Mouse (Mus musculus) midbrain, embryonic 14.5 days (tissue): Measurements from ENCODE around the gene Gm1113. TPM values are rescaled to one million over a fixed set of nuclear protein-coding genes. Genes with fewer than 3 reads are reported as not detected.

Source experiments
- ATAC-seq: fragments of 200-750 bp; cut with Nextera tagmentation; 2 replicates; pipeline ENCODE4 v1.8.0; 2017; ENCODE audit warnings: moderate number of reproducible peaks, moderate library complexity; ENCODE audit not compliant: low FRiP score, low TSS enrichment
- DNase-seq: peaks from one replicate; pipeline ENCODE4 v3.0.0-alpha.2; 2015
- H3K27ac ChIP-seq: fragments of 300-500 bp; sonication (generic); replicated peaks from 2 replicates; pipeline ENCODE4 v1.5.1; 2014; ENCODE audit warnings: mild to moderate bottlenecking, low read depth, low read length, moderate library complexity
- H3K27me3 ChIP-seq: fragments of 300-500 bp; sonication (generic); 2 replicates; pipeline ENCODE4 v1.6.1; 2014; ENCODE audit warnings: low read length, control low read depth, mixed read lengths; ENCODE audit not compliant: control insufficient read depth, insufficient read depth
- H3K36me3 ChIP-seq: fragments of 300-500 bp; sonication (generic); 2 replicates; pipeline ENCODE4 v1.6.1; 2014; ENCODE audit warnings: low read length, control low read depth; ENCODE audit not compliant: control insufficient read depth, insufficient read depth
- H3K4me1 ChIP-seq: fragments of 300-500 bp; sonication (generic); 2 replicates; pipeline ENCODE4 v1.6.1; 2014; ENCODE audit warnings: mild to moderate bottlenecking, antibody characterized with exemption, low read length, control low read depth; ENCODE audit not compliant: control insufficient read depth, insufficient read depth
- H3K4me2 ChIP-seq: fragments of 300-500 bp; sonication (generic); 2 replicates; pipeline ENCODE4 v1.6.1; 2014; ENCODE audit warnings: mild to moderate bottlenecking, low read length, moderate library complexity
- H3K4me3 ChIP-seq: fragments of 300-500 bp; sonication (generic); replicated peaks from 2 replicates; pipeline ENCODE4 v1.5.1; 2014; ENCODE audit warnings: low read depth, low read length
- H3K9ac ChIP-seq: fragments of 300-500 bp; sonication (generic); replicated peaks from 2 replicates; pipeline ENCODE4 v1.6.1; 2014; ENCODE audit warnings: mild to moderate bottlenecking, low read length, moderate library complexity
- H3K9me3 ChIP-seq: fragments of 300-500 bp; sonication (generic); 2 replicates; pipeline ENCODE4 v1.6.1; 2016; ENCODE audit warnings: low read length, control low read depth, mixed read lengths; ENCODE audit not compliant: control insufficient read depth
- WGBS: fragments of 180-500 bp; shearing (Covaris S2); extraction: QIAGEN DNeasy Blood & Tissue Kit; methylation state at CpG from one replicate; pipeline ENCODE4 v1.1.7; 2014; 5-methylcytosine and 5-hydroxymethylcytosine counted together
- polyA plus RNA-seq: library from polyadenylated mRNA; unstranded; fragments of >200 nt; fragmentation: Nextera tagmentation; extraction: Ambion mirVana; gene quantifications from 2 replicates; pipeline ENCODE4 v1.2.1, GENCODE M21; 2014

Gene Gm1113
- polyA plus RNA-seq, 1 experiment from 2014 or later, result not detected

- WGBS, result 94% methylated on average over 16 of the region's 16 CpGs
These were observed 1.4 kb downstream of the Gm1113 start for GRCm38 (mm10) chr9:35516711-35517110.

GRCm38 (mm10) chr9:35516182-35516581, 1.9 kb downstream of the Gm1113 start:
- no peak overlapping the region for H3K27ac ChIP-seq
- no peak overlapping the region for H3K4me3 ChIP-seq
- 88% methylated on average over 5 of the region's 5 CpGs for WGBS
- H3K9me3 ChIP-seq, result no peaks in the 10 kb centered on the region
- H3K4me2 ChIP-seq, result no peak overlapping the region
- H3K27me3 ChIP-seq, result no peaks in the 10 kb centered on the region
- H3K36me3 ChIP-seq, result no peaks in the 10 kb centered on the region
- no peak for DNase-seq
- no peak for ATAC-seq
- H3K9ac ChIP-seq, result no peak overlapping the region
- H3K4me1 ChIP-seq, result no peaks in the 10 kb centered on the region

More at GRCm38 (mm10) chr9:35516711-35517110, 1.4 kb downstream of the Gm1113 start:
- no peaks in the 10 kb centered on the region for H3K9me3 ChIP-seq
- ATAC-seq (no peak), DNase-seq (no peak)
- no peak overlapping the region for H3K27ac ChIP-seq
- H3K36me3 ChIP-seq, result no peaks in the 10 kb centered on the region
- no peak overlapping the region for H3K4me2 ChIP-seq
- no peak overlapping the region for H3K9ac ChIP-seq
- H3K4me3 ChIP-seq, result no peak overlapping the region
- no peaks in the 10 kb centered on the region for H3K4me1 ChIP-seq
- H3K27me3 ChIP-seq, result no peaks in the 10 kb centered on the region

- Histone ChIP-seq H3K4me1 (no peaks in the 10 kb centered on the region), H3K27ac (no peak overlapping the region), H3K36me3 (no peaks in the 10 kb centered on the region), H3K9me3 (no peaks in the 10 kb centered on the region), H3K27me3 (no peaks in the 10 kb centered on the region), H3K9ac (no peak overlapping the region), H3K4me3 (no peak overlapping the region), H3K4me2 (no peak overlapping the region)
- WGBS, result 84% methylated on average over 4 of the region's 4 CpGs
- ATAC-seq (no peak), DNase-seq (no peak)
These were observed 4.2 kb downstream of the Gm1113 start for GRCm38 (mm10) chr9:35513900-35514299.

DNA sequence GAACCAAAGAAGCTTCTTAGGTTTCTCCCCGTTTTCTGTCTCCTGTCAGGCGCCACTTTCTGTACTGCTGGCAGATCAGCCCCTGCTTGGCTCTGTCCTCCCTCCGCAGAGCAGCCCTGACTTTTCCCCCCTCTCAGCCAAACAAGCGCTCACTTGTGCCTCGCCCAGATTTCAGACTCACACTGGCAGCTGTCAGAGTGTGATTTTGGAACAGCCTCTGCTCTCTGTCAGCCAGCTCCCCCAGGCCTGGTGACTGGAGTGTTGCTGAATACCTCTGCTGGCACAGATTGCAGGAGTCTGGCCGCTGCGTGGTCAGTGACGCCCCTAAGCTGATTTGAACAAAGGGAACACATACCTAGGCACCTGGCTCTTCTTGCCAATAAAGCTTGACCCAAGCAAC, 9.8 kb downstream of the Gm1113 start:
- H3K9me3 ChIP-seq, result no peaks in the 10 kb centered on the region
- 0 out of 2 replicates have a peak overlapping the region, but pooled peaks have one; percentile 13 for H3K27ac ChIP-seq
- 51% methylated on average over 8 of the region's 8 CpGs for WGBS
- H3K4me1 ChIP-seq, result no peaks in the 10 kb centered on the region
- peaks cover 21% of the 10 kb centered on the region for H3K36me3 ChIP-seq
- H3K4me3 ChIP-seq, result no peak overlapping the region
- DNase-seq, result peak; percentile 52
- H3K4me2 ChIP-seq, result no peak overlapping the region
- H3K27me3 ChIP-seq, result no peaks in the 10 kb centered on the region
- ATAC-seq, result 0 out of 2 replicates have a peak, but pooled peaks have one; percentile 20
- H3K9ac ChIP-seq, result no peak overlapping the region

- 83% methylated on average over 10 of the region's 10 CpGs for WGBS
- no peaks in the 10 kb centered on the region for H3K4me1 ChIP-seq
- DNase-seq (no peak), ATAC-seq (no peak)
- H3K4me3 ChIP-seq, result no peak overlapping the region
- H3K27ac ChIP-seq, result no peak overlapping the region
- H3K27me3 ChIP-seq, result no peaks in the 10 kb centered on the region
- H3K4me2 ChIP-seq, result no peak overlapping the region
- H3K9ac ChIP-seq, result no peak overlapping the region
- no peaks in the 10 kb centered on the region for H3K9me3 ChIP-seq
- H3K36me3 ChIP-seq, result peaks cover 52% of the 10 kb centered on the region
These were observed 15.6 kb downstream of the Gm1113 start for GRCm38 (mm10) chr9:35502361-35503000.

DNA sequence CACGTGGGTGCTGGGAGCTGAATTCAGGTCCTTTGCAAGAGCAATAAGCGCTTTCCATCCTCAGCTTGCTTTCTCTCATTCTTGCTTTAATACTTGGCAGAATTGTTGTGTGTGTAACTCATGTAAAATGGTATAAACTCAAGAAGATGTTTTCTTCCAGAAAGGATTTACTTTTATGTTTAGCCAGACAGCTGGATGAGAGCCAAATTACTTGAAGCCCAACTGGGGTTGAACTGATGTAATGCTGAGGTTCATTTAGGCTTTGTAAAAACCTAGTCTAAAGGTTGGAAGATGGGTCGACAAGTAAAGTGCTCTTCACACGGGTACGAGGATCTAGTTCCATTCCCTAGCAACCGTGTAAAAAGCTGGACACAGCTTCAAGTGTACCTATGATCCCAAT, 18.1 kb downstream of the Gm1113 start:
- H3K27me3 ChIP-seq, result no peaks in the 10 kb centered on the region
- peaks cover 49% of the 10 kb centered on the region for H3K36me3 ChIP-seq
- H3K9ac ChIP-seq, result no peak overlapping the region
- H3K9me3 ChIP-seq, result no peaks in the 10 kb centered on the region
- H3K4me3 ChIP-seq, result no peak overlapping the region
- H3K27ac ChIP-seq, result no peak overlapping the region
- ATAC-seq (no peak), DNase-seq (no peak)
- H3K4me1 ChIP-seq, result no peaks in the 10 kb centered on the region
- 87% methylated on average over 6 of the region's 6 CpGs for WGBS
- no peak overlapping the region for H3K4me2 ChIP-seq

- Histone ChIP-seq H3K27ac (no peak overlapping the region), H3K27me3 (no peaks in the 10 kb centered on the region), H3K4me2 (no peak overlapping the region), H3K36me3 (peaks cover 37% of the 10 kb centered on the region), H3K9ac (no peak overlapping the region), H3K9me3 (no peaks in the 10 kb centered on the region), H3K4me1 (no peaks in the 10 kb centered on the region), H3K4me3 (no peak overlapping the region)
- ATAC-seq (no peak), DNase-seq (no peak)
- 75% methylated on average over 3 of the region's 3 CpGs for WGBS
These were observed 22.6 kb downstream of the Gm1113 start for GRCm38 (mm10) chr9:35495471-35495870.

GRCm38 (mm10) chr9:35494937-35495336, 23.1 kb downstream of the Gm1113 start:
- no peak for DNase-seq
- no peak for ATAC-seq
- H3K9ac ChIP-seq, result no peak overlapping the region
- H3K4me1 ChIP-seq, result no peaks in the 10 kb centered on the region
- H3K4me3 ChIP-seq, result no peak overlapping the region
- no peak overlapping the region for H3K27ac ChIP-seq
- 68% methylated on average over 4 of the region's 4 CpGs for WGBS
- no peaks in the 10 kb centered on the region for H3K9me3 ChIP-seq
- no peaks in the 10 kb centered on the region for H3K27me3 ChIP-seq
- no peak overlapping the region for H3K4me2 ChIP-seq
- peaks cover 38% of the 10 kb centered on the region for H3K36me3 ChIP-seq

DNA sequence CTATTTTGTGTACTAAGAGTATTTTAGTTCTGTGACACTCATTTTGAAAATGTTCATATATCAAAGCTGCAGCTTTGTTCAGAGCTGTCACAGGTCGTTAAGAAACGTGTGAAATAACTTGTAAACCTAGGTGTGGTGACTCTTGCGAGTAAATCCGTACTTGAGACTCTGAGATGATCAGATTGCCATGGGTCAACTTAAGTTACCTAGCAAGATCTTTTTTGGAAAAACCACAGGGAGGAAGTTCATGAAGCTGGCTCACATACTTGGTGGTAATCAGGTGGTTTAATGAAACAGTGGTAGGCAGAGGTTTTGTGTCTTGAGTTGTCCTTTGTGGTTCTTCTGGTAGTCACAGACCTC, 24.4 kb downstream of the Gm1113 start:
- no peak overlapping the region for H3K9ac ChIP-seq
- no peaks in the 10 kb centered on the region for H3K27me3 ChIP-seq
- H3K27ac ChIP-seq, result no peak overlapping the region
- no peaks in the 10 kb centered on the region for H3K9me3 ChIP-seq
- no peak overlapping the region for H3K4me2 ChIP-seq
- ATAC-seq, result no peak
- no peaks in the 10 kb centered on the region for H3K4me1 ChIP-seq
- WGBS, result 79% methylated on average over 4 of the region's 4 CpGs
- H3K36me3 ChIP-seq, result peaks cover 47% of the 10 kb centered on the region
- no peak for DNase-seq
- no peak overlapping the region for H3K4me3 ChIP-seq
